Mouse (Mus musculus) megakaryocyte, embryonic 14.5 days (primary cell): ENCODE measurements around the gene Tkt.

ENCODE experiments used
- FLI1 ChIP-seq: IDR thresholded peaks from 2 replicates; pipeline ENCODE4 v1.6.1; 2012; ENCODE audit warnings: low read length, inconsistent platforms, mixed read lengths
- GATA1 ChIP-seq: IDR thresholded peaks from 3 replicates; pipeline ENCODE4 v1.6.1; 2012; ENCODE audit warnings: mixed read lengths, low read length, inconsistent platforms, borderline replicate concordance

- TF ChIP-seq GATA1, result no peak
- no peak for TF ChIP-seq FLI1
Measured at GRCm38 (mm10) chr14:30607696-30608095, 59.5 kb downstream of the Tkt start.
